Mouse (Mus musculus): Measurements from ENCODE around the gene Olfr1123. TPM values are rescaled to one million over a fixed set of nuclear protein-coding genes. Genes with fewer than 3 reads are reported as not detected.

Olfr1123 gene
- not detected for polyA plus RNA-seq (2014; fragmentation: Illumina TruSeq; extraction: RNeasy Lipid Tissue Mini Kit (QIAGEN cat#74804); ENCODE audit: low read depth, low replicate concordance)

DNA sequence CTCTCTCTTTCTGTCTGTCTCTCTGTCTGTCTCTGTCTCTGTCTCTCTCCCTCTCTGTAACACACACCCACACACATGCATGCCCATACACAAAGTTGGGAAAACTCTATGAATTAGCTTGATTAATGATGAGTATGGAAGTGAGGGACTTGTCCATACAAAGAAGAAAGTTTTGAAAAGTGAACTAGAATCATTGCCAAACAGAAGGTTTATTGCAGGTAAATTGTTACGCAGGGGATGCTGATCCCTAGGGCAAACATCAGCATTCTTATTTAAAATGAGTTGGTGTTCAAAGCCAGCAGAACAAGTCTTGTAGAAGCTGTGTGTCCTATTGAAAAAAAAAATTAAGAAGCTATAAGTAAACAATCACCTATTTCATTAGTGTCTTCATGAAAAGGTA is at the start of gene Olfr1123:
TSS of gene Olfr1123 (plus strand) at position 301 of the 400 bp plus-strand sequence.

DNA sequence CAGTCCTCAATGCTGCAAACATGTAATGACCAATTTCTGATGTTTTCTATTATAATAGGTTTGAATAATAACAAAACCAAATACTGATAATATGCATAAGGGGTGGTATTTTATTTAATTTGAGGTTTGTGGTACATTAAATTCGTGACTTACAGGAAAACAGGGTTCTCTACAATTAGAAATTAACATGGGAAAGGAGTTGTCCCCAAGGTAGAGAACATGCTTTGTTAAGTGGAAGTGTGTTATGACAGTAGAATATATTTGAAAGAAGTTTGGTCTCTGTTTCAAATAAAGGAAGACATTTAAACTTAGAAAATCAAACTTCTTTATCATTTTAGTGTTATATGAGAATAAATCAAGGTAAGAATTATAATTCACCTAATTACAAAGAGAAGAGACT is 46.8 kb upstream of the Olfr1123 start, which contains the start of gene Olfr1121:
TSS of gene Olfr1121 (plus strand) at position 301 of the 400 bp plus-strand sequence.

DNA sequence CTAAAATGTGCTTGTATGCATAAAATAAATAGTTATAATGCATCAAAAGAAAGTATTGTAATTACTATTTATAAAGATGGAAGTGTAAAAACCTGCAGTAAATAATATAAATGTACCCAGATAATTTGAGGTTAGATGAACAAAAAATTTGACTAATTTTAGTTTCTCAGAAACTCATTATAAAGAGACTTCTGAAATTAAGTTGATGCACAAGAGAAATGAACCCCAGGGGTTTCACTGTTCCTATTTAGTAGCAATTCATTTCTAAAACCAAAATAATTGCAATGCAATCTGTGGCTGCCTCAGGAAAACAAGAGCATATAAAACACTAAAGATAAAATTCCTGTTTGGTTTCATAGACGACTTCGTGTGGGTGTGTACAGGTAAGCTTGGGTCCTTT is 30.9 kb upstream of the Olfr1123 start, which contains the start of gene Olfr1122:
TSS of gene Olfr1122 (plus strand) at position 301 of the 400 bp plus-strand sequence.

DNA sequence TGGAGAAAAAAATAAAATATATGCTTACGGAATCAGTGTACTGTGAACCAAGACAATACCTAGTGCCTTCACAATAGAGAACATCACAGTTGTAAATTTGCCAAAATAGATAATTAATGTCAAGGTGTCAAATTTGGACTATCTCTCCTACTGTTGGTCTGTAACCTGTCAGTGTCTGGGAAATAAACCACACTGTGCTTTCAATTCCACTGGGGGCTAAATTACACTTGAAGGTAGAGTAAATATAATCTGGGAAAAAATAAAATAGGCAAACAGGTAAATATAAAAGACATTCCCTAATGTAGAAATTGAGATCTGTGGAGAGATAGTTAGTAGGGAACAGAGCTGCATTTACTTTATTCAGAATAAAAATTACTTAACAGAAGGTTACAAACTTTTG is 13.5 kb downstream of the Olfr1123 start, which contains the start of gene Olfr1124:
TSS of gene Olfr1124 (plus strand) at position 301 of the 400 bp plus-strand sequence.

DNA sequence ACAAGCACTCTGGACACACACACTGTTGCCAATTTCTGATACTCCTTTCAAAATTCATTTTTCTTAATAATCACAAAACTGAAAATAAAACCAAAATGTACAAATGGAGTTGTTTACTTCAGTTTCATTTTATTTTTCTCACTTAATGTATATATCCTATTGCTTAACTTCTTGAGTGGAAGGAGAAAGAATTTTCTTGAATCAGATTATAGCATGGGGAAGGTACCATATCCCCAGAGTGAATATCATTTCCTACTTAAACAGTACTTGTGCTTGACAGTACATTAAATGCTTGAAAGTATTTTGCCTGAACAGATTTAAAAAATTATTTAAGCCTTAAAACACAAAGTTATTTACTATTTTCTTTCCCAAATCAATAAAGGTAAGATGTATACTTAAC is 37.2 kb downstream of the Olfr1123 start, which contains the start of gene Olfr1126:
TSS of gene Olfr1126 (plus strand) at position 301 of the 400 bp plus-strand sequence.

Other genes with a start within 250 kb of the Olfr1123 start
- not detected for gene Olfr1112, start 228.8 kb upstream of the Olfr1123 start, polyA plus RNA-seq (2014; fragmentation: Illumina TruSeq; extraction: RNeasy Lipid Tissue Mini Kit (QIAGEN cat#74804); ENCODE audit: low read depth, low replicate concordance)
- gene Olfr1113, start 207.7 kb upstream of the Olfr1123 start, polyA plus RNA-seq (2014; fragmentation: Illumina TruSeq; extraction: RNeasy Lipid Tissue Mini Kit (QIAGEN cat#74804); ENCODE audit: low read depth, low replicate concordance) = not detected
- not detected for gene Olfr1115, start 168.6 kb upstream of the Olfr1123 start, polyA plus RNA-seq (2014; fragmentation: Illumina TruSeq; extraction: RNeasy Lipid Tissue Mini Kit (QIAGEN cat#74804); ENCODE audit: low read depth, low replicate concordance)
- gene Olfr1116, start 149.1 kb upstream of the Olfr1123 start, polyA plus RNA-seq (2014; fragmentation: Illumina TruSeq; extraction: RNeasy Lipid Tissue Mini Kit (QIAGEN cat#74804); ENCODE audit: low read depth, low replicate concordance) = not detected
- gene Olfr1118, start 109.1 kb upstream of the Olfr1123 start, polyA plus RNA-seq (2014; fragmentation: Illumina TruSeq; extraction: RNeasy Lipid Tissue Mini Kit (QIAGEN cat#74804); ENCODE audit: low read depth, low replicate concordance) = not detected
- gene Olfr1120, start 61.8 kb upstream of the Olfr1123 start, polyA plus RNA-seq (2014; fragmentation: Illumina TruSeq; extraction: RNeasy Lipid Tissue Mini Kit (QIAGEN cat#74804); ENCODE audit: low read depth, low replicate concordance) = not detected
- gene Olfr1121, start 46.7 kb upstream of the Olfr1123 start, polyA plus RNA-seq (2014; fragmentation: Illumina TruSeq; extraction: RNeasy Lipid Tissue Mini Kit (QIAGEN cat#74804); ENCODE audit: low read depth, low replicate concordance) = not detected
- not detected for gene Olfr1122, start 30.8 kb upstream of the Olfr1123 start, polyA plus RNA-seq (2014; fragmentation: Illumina TruSeq; extraction: RNeasy Lipid Tissue Mini Kit (QIAGEN cat#74804); ENCODE audit: low read depth, low replicate concordance)
- not detected for gene Olfr1124, start 13.6 kb downstream of the Olfr1123 start, polyA plus RNA-seq (2014; fragmentation: Illumina TruSeq; extraction: RNeasy Lipid Tissue Mini Kit (QIAGEN cat#74804); ENCODE audit: low read depth, low replicate concordance)
- gene Olfr1126, start 37.3 kb downstream of the Olfr1123 start, polyA plus RNA-seq (2014; fragmentation: Illumina TruSeq; extraction: RNeasy Lipid Tissue Mini Kit (QIAGEN cat#74804); ENCODE audit: low read depth, low replicate concordance) = not detected
- gene Pramel7, start 80.5 kb downstream of the Olfr1123 start, polyA plus RNA-seq (2014; fragmentation: Illumina TruSeq; extraction: RNeasy Lipid Tissue Mini Kit (QIAGEN cat#74804); ENCODE audit: low read depth, low replicate concordance) = not detected
- gene Pramel6, start 89.9 kb downstream of the Olfr1123 start, polyA plus RNA-seq (2014; fragmentation: Illumina TruSeq; extraction: RNeasy Lipid Tissue Mini Kit (QIAGEN cat#74804); ENCODE audit: low read depth, low replicate concordance) = not detected
- gene Olfr153, start 115.2 kb downstream of the Olfr1123 start, polyA plus RNA-seq (2014; fragmentation: Illumina TruSeq; extraction: RNeasy Lipid Tissue Mini Kit (QIAGEN cat#74804); ENCODE audit: low read depth, low replicate concordance) = not detected
- not detected for gene Olfr1128, start 128.9 kb downstream of the Olfr1123 start, polyA plus RNA-seq (2014; fragmentation: Illumina TruSeq; extraction: RNeasy Lipid Tissue Mini Kit (QIAGEN cat#74804); ENCODE audit: low read depth, low replicate concordance)
- gene Olfr1129, start 157.3 kb downstream of the Olfr1123 start, polyA plus RNA-seq (2014; fragmentation: Illumina TruSeq; extraction: RNeasy Lipid Tissue Mini Kit (QIAGEN cat#74804); ENCODE audit: low read depth, low replicate concordance) = not detected
- not detected for gene Olfr1130, start 189.6 kb downstream of the Olfr1123 start, polyA plus RNA-seq (2014; fragmentation: Illumina TruSeq; extraction: RNeasy Lipid Tissue Mini Kit (QIAGEN cat#74804); ENCODE audit: low read depth, low replicate concordance)
- gene Olfr1131, start 210.5 kb downstream of the Olfr1123 start, polyA plus RNA-seq (2014; fragmentation: Illumina TruSeq; extraction: RNeasy Lipid Tissue Mini Kit (QIAGEN cat#74804); ENCODE audit: low read depth, low replicate concordance) = not detected
- not detected for gene Olfr1132, start 220.9 kb downstream of the Olfr1123 start, polyA plus RNA-seq (2014; fragmentation: Illumina TruSeq; extraction: RNeasy Lipid Tissue Mini Kit (QIAGEN cat#74804); ENCODE audit: low read depth, low replicate concordance)
- gene Olfr1133, start 230.7 kb downstream of the Olfr1123 start, polyA plus RNA-seq (2014; fragmentation: Illumina TruSeq; extraction: RNeasy Lipid Tissue Mini Kit (QIAGEN cat#74804); ENCODE audit: low read depth, low replicate concordance) = not detected
- gene Olfr1134, start 241.8 kb downstream of the Olfr1123 start, polyA plus RNA-seq (2014; fragmentation: Illumina TruSeq; extraction: RNeasy Lipid Tissue Mini Kit (QIAGEN cat#74804); ENCODE audit: low read depth, low replicate concordance) = not detected

Data from adrenal gland, adult 10 weeks (tissue).